Mouse (Mus musculus) cerebellum, postnatal 25 days (tissue): ENCODE results near the gene Dmbx1.

Experiments
- DNase-seq, 2 experiments: peaks; one replicate each; pipeline ENCODE4 v3.0.0; 2021; ENCODE audit warnings: mixed read lengths in 2 of 2

The Dmbx1 gene

GRCm38 (mm10) chr4:115885846-115886245, 53.9 kb downstream of the Dmbx1 start:
- DNase-seq, result no peak

GRCm38 (mm10) chr4:115884022-115884421, 55.7 kb downstream of the Dmbx1 start, which contains the start of gene Kncn:
Gene Kncn (plus strand): TSS chr4:115884400.
- no peak for DNase-seq

GRCm38 (mm10) chr4:115882195-115882594, 57.5 kb downstream of the Dmbx1 start:
- DNase-seq, result no peak

- no peak for DNase-seq
Observed at GRCm38 (mm10) chr4:115881183-115881582, 58.5 kb downstream of the Dmbx1 start.

- no peak for DNase-seq
Observed at GRCm38 (mm10) chr4:115878828-115879227, 60.9 kb downstream of the Dmbx1 start.

GRCm38 (mm10) chr4:115878216-115878678, 61.5 kb downstream of the Dmbx1 start:
- DNase-seq, result no peak

GRCm38 (mm10) chr4:115873231-115873630, 66.5 kb downstream of the Dmbx1 start:
- DNase-seq, result no peak

GRCm38 (mm10) chr4:115869512-115870210, 70.1 kb downstream of the Dmbx1 start:
- no peak for DNase-seq
